Mouse (Mus musculus) lung, adult 2 months (tissue): ENCODE results near the gene Gm4881.

Source experiments
- CTCF ChIP-seq: fragments of 200-500 bp; IDR thresholded peaks from 2 replicates; pipeline ENCODE4 v1.5.1; 2011; ENCODE audit warnings: mild to moderate bottlenecking, low read length, control low read depth; ENCODE audit not compliant: insufficient read depth
- POLR2A ChIP-seq: fragments of 200-500 bp; IDR thresholded peaks from 2 replicates; pipeline ENCODE4 v1.6.1; 2011; ENCODE audit warnings: low read depth, mild to moderate bottlenecking, control low read depth, low read length, borderline replicate concordance; ENCODE audit errors: extremely low read depth

- no peak for TF ChIP-seq POLR2A
- TF ChIP-seq CTCF = no peak
Observed at GRCm38 (mm10) chr7:24955226-24955625, 10.9 kb upstream of the Gm4881 start.
